Mouse (Mus musculus): ENCODE results near the gene Rgs2.

The Rgs2 gene

DNA sequence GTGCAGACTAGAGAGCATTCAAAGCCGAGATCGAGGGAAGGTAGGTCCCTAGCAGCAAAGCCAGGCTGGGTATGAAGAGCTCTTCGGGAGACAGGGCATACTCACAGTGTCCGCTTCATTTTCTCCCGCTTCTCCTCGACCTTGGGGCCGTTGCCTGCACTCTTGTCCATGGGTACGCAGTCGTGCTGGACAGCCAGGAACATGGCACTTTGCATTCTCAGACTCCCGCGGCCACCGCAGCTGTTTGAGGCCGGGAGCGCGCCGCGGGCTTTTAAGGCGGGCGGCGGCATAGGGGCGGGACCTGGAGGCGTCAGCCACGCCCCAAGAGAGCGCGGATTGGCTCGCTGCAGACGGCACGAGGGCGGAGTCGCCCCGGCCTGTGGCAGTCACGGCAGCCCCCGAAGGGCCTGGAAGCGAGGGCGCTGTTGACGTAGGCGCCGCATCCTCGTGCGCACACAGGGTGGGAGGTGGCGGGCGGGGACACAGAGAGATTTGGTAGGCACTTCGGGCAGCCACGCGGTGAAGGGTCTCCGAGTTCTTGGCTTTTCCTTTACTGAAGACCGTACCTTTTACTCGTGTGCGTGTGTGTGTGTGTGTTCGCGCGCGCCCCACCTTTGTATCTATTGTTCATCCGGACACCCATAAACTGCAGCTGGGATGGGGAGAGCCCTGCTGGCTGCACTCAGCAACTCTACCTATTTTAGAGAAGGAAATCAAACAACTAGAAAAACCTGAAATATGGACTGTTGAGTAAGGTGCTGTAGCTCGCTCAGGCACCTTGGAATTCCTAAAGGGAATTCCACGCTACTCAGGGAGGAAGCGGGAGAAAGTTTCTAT, at the start of gene Rgs2:
Gene Rgs2 (minus strand): TSS at position 258 of the 837 bp plus-strand sequence.
- DNase-seq = peak; percentile 98

DNA sequence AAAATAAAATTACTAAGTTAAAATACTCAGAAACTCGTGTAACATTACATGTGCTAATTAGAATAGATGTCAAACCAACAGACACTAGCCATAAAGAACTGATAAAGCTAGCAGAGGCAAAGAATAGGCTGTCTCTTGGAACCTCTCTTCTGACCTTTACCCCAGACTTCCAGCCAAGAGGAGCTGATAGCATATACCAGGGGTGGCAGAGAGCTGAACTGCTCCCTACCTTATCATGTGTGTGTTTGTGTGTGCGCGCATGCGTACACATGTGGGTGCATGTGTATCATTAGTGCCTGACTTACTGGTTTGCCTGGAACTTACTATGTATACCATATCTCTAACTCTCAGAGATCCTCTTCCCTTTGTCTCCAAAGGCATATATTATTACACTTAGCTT, 49.4 kb upstream of the Rgs2 start:
- no peak for DNase-seq

GRCm38 (mm10) chr1:144041826-144042225, 37.9 kb upstream of the Rgs2 start:
- DNase-seq = peak; percentile 59

DNA sequence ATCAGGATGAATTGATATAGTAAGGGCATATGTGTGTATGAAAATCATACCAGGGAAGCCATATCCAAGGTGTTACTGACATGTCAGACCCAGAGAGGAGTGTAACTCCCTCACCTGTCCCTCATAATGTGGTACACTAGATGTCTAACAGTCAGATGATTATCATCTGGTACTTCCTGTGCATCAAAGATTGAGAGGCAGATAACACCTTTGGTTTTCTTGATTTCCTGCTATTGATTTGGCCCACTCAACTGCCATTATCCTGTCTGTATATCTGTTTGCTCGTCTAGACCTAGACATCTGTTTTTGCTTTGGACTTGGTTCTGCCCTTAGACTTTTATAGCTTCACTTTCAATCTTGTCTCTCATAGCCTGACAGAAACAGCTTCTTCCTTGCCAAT, 29.5 kb upstream of the Rgs2 start:
- DNase-seq = no peak

GRCm38 (mm10) chr1:144030499-144030898, 26.5 kb upstream of the Rgs2 start:
- DNase-seq = no peak

GRCm38 (mm10) chr1:144029679-144030078, 25.7 kb upstream of the Rgs2 start:
- DNase-seq = no peak

- no peak for DNase-seq
These were observed 14.5 kb upstream of the Rgs2 start for GRCm38 (mm10) chr1:144018417-144018958.

DNA sequence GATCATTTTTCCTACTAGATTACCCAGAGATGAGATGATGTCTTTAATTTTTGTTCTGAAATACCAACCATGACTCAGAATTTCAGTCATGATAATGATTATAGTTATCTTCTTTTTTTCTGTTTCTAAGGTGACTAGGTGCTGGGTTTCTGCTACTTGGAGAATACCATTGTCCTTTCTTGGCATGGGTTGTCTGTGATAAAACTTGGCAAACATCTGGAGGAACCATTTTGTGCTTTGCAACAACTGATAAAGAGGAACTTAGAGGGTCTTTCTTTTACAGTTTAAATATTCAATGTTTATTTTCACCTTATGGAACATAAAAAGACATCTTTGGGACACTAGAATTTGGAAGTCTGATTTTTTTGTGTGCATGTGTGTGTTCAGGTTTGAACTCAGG, 10.0 kb upstream of the Rgs2 start:
- DNase-seq = no peak

DNA sequence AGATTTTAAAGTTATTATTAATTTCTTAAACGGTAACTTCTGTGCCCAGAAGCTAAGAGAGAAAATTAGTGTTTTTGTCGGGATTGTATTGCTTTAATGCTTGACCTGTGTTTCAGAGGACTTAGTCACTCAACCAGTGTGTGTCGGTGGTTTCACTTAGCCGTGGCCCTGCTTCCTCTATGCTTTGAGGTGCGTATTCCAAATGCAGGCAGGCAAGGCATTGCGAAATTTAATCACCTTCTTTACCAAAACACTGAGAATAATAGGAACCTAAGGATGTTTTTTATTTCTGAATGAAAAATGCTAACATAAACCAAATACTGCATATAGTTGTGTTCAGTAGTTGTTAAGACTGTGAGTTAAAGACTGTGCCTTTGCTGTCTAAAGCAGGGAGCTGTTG, 3.4 kb upstream of the Rgs2 start:
- no peak for DNase-seq

- peak; percentile 64 for DNase-seq
These were observed 2.6 kb upstream of the Rgs2 start for GRCm38 (mm10) chr1:144006542-144006941.

DNA sequence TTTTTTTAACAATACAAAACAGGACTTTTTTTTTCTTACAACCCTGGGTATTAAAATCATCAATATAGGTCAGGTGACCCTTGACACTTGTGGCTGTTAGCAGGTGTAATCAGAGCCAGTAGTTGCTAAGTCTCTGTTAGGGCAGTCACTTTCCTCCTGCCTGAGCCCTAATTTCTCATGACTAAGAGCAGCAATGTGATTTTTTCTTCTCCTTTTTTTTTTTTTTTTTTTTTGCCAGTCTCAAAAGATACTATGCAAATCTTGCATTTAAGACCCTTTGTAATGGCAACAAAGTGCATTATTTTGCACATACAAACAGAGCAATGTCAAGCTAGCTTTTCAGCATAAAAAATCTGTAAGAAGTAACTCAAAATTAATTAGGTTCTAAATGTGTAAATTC, 1.7 kb upstream of the Rgs2 start:
- no peak for DNase-seq

- no peak for DNase-seq
These were observed 780 bp upstream of the Rgs2 start for GRCm38 (mm10) chr1:144004741-144005140.

GRCm38 (mm10) chr1:144003416-144003815, 545 bp downstream of the Rgs2 start:
- peak; percentile 45 for DNase-seq

GRCm38 (mm10) chr1:144002715-144003066, 1.3 kb downstream of the Rgs2 start:
- DNase-seq = no peak

GRCm38 (mm10) chr1:144002036-144002714, 1.8 kb downstream of the Rgs2 start:
- no peak for DNase-seq

GRCm38 (mm10) chr1:144000246-144000645, 3.7 kb downstream of the Rgs2 start:
- DNase-seq = no peak

GRCm38 (mm10) chr1:143999371-143999920, 4.5 kb downstream of the Rgs2 start:
- no peak for DNase-seq

DNA sequence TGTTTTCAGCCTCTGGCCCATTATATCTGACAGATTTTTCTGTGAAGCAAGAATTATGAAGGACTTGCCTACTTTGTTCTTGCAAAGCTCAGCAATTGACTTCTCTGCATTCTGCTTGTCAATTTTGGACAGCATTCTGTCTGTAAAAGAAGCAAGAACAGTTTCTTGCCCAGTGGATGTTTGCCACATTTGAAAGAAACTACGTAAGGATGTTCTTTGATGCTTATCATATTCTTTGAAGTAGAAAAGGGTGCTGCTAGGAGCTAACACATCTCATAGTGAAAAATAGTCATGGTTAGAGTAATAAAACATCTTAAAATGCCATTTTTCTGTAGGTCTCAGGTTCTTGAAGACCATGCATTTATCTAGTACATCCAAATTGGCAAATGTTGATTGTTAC, 10.9 kb downstream of the Rgs2 start:
- DNase-seq = no peak

- DNase-seq = no peak
These were observed 11.4 kb downstream of the Rgs2 start for GRCm38 (mm10) chr1:143992528-143992927.

GRCm38 (mm10) chr1:143990263-143990662, 13.7 kb downstream of the Rgs2 start:
- DNase-seq = no peak

DNA sequence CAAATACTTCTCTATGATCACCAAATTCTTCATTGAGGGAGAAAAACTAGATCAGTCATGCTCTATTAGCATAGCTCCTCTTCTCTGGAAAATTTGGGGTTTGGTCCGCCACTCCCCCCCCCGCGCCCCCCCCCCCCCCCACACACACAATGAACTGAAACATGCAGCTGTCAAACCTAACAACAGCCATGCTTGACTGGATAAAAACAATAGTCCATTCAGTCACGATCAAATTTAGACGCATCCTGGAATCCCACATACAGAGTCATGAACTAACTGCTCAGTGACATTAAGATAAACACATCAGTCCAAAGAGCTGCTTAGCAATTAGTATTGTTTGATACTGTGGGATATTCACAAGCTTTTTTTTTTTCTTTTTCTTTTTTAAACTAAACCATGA, 14.2 kb downstream of the Rgs2 start:
- DNase-seq = no peak

DNA sequence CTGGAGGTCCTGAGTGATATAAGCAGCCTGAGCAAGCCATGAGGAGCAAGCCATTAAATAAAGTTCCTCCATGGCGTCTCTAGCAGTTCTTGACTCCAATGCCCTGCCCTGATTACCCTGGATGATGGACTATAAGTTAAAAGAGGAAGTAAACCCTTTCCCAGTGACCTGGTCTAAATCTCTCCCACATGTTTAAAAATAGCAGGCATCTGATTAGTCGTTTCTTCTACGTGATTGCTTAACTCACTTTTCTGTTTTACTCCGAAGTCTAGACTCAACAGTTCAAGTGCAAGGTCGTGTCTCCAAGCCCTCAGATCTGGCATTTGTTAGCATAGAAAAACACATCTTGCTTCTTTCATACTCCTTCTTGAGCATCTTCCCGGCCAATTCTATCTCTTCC, 15.2 kb downstream of the Rgs2 start:
- no peak for DNase-seq

- DNase-seq = no peak
These were observed 18.9 kb downstream of the Rgs2 start for GRCm38 (mm10) chr1:143984988-143985625.

Measured in thymus, postnatal 25 days (tissue).